Mouse (Mus musculus): Measurements from ENCODE around the gene Exoc8. TPM values are rescaled to one million over a fixed set of nuclear protein-coding genes. Genes with fewer than 3 reads are reported as not detected.

The Exoc8 gene
- polyA plus RNA-seq, 1 experiment from 2014 or later = 5.9 TPM

GRCm38 (mm10) chr8:124911938-124912872 is 14.7 kb upstream of the Exoc8 start:
- H3K9ac ChIP-seq (ENCODE audit: low read length) = no peak overlapping the region
- DNase-seq (ENCODE audit: low spot score) = no peak
- 83% methylated on average over 17 of the region's 17 CpGs for WGBS
- ATAC-seq = no peak
- no peak overlapping the region for H3K27ac ChIP-seq (ENCODE audit: low read depth, low read length)
- H3K27me3 ChIP-seq (replicated peaks; ENCODE audit: control insufficient read depth, insufficient read depth, low read length) = no peaks in the 10 kb centered on the region
- H3K36me3 ChIP-seq (ENCODE audit: control insufficient read depth, insufficient read depth, low read length) = peaks cover 78% of the 10 kb centered on the region
- H3K4me1 ChIP-seq (ENCODE audit: control insufficient read depth, insufficient read depth, low read length) = no peaks in the 10 kb centered on the region
- no peaks in the 10 kb centered on the region for H3K9me3 ChIP-seq (replicated peaks; ENCODE audit: control insufficient read depth, low read length)
- no peak overlapping the region for H3K4me3 ChIP-seq (ENCODE audit: low read depth, low read length)
- no peak overlapping the region for H3K4me2 ChIP-seq (ENCODE audit: low read length)

GRCm38 (mm10) chr8:124910349-124910748 is 12.8 kb upstream of the Exoc8 start:
- H3K36me3 ChIP-seq (ENCODE audit: control insufficient read depth, insufficient read depth, low read length) = peaks cover 93% of the 10 kb centered on the region
- no peak for DNase-seq (ENCODE audit: low spot score)

GRCm38 (mm10) chr8:124909936-124910335 is 12.4 kb upstream of the Exoc8 start:
- Histone ChIP-seq H3K4me1 (ENCODE audit: control insufficient read depth, insufficient read depth, low read length) (no peaks in the 10 kb centered on the region), H3K36me3 (ENCODE audit: control insufficient read depth, insufficient read depth, low read length) (peaks cover 92% of the 10 kb centered on the region), H3K27me3 (replicated peaks; ENCODE audit: control insufficient read depth, insufficient read depth, low read length) (no peaks in the 10 kb centered on the region), H3K4me2 (ENCODE audit: low read length) (no peak overlapping the region), H3K9me3 (replicated peaks; ENCODE audit: control insufficient read depth, low read length) (no peaks in the 10 kb centered on the region), H3K4me3 (ENCODE audit: low read depth, low read length) (no peak overlapping the region), H3K27ac (ENCODE audit: low read depth, low read length) (no peak overlapping the region), H3K9ac (ENCODE audit: low read length) (no peak overlapping the region)
- ATAC-seq (no peak), DNase-seq (ENCODE audit: low spot score) (no peak)
- WGBS = 95% methylated on average over 16 of the region's 16 CpGs

More at GRCm38 (mm10) chr8:124910349-124910748, 12.8 kb upstream of the Exoc8 start:
- Histone ChIP-seq H3K9ac (ENCODE audit: low read length) (no peak overlapping the region), H3K4me3 (ENCODE audit: low read depth, low read length) (no peak overlapping the region), H3K27me3 (replicated peaks; ENCODE audit: control insufficient read depth, insufficient read depth, low read length) (no peaks in the 10 kb centered on the region), H3K4me2 (ENCODE audit: low read length) (no peak overlapping the region), H3K4me1 (ENCODE audit: control insufficient read depth, insufficient read depth, low read length) (no peaks in the 10 kb centered on the region), H3K27ac (ENCODE audit: low read depth, low read length) (no peak overlapping the region), H3K9me3 (replicated peaks; ENCODE audit: control insufficient read depth, low read length) (no peaks in the 10 kb centered on the region)
- no peak for ATAC-seq
- WGBS = 89% methylated on average over 10 of the region's 10 CpGs

GRCm38 (mm10) chr8:124905482-124905881 is 8.0 kb upstream of the Exoc8 start:
- no peaks in the 10 kb centered on the region for H3K9me3 ChIP-seq (replicated peaks; ENCODE audit: control insufficient read depth, low read length)
- no peak overlapping the region for H3K4me3 ChIP-seq (ENCODE audit: low read depth, low read length)
- no peaks in the 10 kb centered on the region for H3K4me1 ChIP-seq (ENCODE audit: control insufficient read depth, insufficient read depth, low read length)
- H3K9ac ChIP-seq (ENCODE audit: low read length) = no peak overlapping the region
- no peak for ATAC-seq
- DNase-seq (ENCODE audit: low spot score) = no peak
- peaks cover 91% of the 10 kb centered on the region for H3K36me3 ChIP-seq (ENCODE audit: control insufficient read depth, insufficient read depth, low read length)
- H3K4me2 ChIP-seq (ENCODE audit: low read length) = no peak overlapping the region
- 89% methylated on average over 2 of the region's 2 CpGs for WGBS
- no peak overlapping the region for H3K27ac ChIP-seq (ENCODE audit: low read depth, low read length)
- no peaks in the 10 kb centered on the region for H3K27me3 ChIP-seq (replicated peaks; ENCODE audit: control insufficient read depth, insufficient read depth, low read length)

- no peak overlapping the region for H3K27ac ChIP-seq (ENCODE audit: low read depth, low read length)
- peaks cover 7% of the 10 kb centered on the region; the same call in 1 of the 2 replicates for H3K4me1 ChIP-seq (ENCODE audit: control insufficient read depth, insufficient read depth, low read length)
- no peak overlapping the region for H3K9ac ChIP-seq (ENCODE audit: low read length)
- H3K36me3 ChIP-seq (ENCODE audit: control insufficient read depth, insufficient read depth, low read length) = peaks cover 82% of the 10 kb centered on the region
- H3K4me3 ChIP-seq (ENCODE audit: low read depth, low read length) = no peak overlapping the region
- ATAC-seq (no peak), DNase-seq (ENCODE audit: low spot score) (no peak)
- no peaks in the 10 kb centered on the region for H3K27me3 ChIP-seq (replicated peaks; ENCODE audit: control insufficient read depth, insufficient read depth, low read length)
- H3K4me2 ChIP-seq (ENCODE audit: low read length) = no peak overlapping the region
- WGBS = 93% methylated on average over 15 of the region's 15 CpGs
- H3K9me3 ChIP-seq (replicated peaks; ENCODE audit: control insufficient read depth, low read length) = no peaks in the 10 kb centered on the region
These were observed 5.7 kb upstream of the Exoc8 start for GRCm38 (mm10) chr8:124903198-124903597.

GRCm38 (mm10) chr8:124898251-124898905 is 873 bp upstream of the Exoc8 start:
- Histone ChIP-seq H3K9ac (ENCODE audit: low read length) (peak overlapping the region; percentile 79), H3K4me2 (ENCODE audit: low read length) (peak overlapping the region; percentile 92), H3K4me3 (ENCODE audit: low read depth, low read length) (peak overlapping the region; percentile 93), H3K9me3 (replicated peaks; ENCODE audit: control insufficient read depth, low read length) (no peaks in the 10 kb centered on the region), H3K27me3 (replicated peaks; ENCODE audit: control insufficient read depth, insufficient read depth, low read length) (no peaks in the 10 kb centered on the region), H3K4me1 (ENCODE audit: control insufficient read depth, insufficient read depth, low read length) (peaks cover 16% of the 10 kb centered on the region), H3K36me3 (ENCODE audit: control insufficient read depth, insufficient read depth, low read length) (peaks cover 58% of the 10 kb centered on the region), H3K27ac (ENCODE audit: low read depth, low read length) (peak overlapping the region; percentile 79; the same call in 1 of the 2 replicates)
- DNase-seq (ENCODE audit: low spot score) = no peak
- ATAC-seq = no peak
- WGBS = 7% methylated on average over 31 of the region's 31 CpGs

- WGBS = under 1% methylated on average over 60 of the region's 60 CpGs
These were observed 696 bp downstream of the Exoc8 start for GRCm38 (mm10) chr8:124896632-124897385.

GRCm38 (mm10) chr8:124896010-124896631 is 1.4 kb downstream of the Exoc8 start:
- DNase-seq (ENCODE audit: low spot score) (no peak), ATAC-seq (no peak)
- Histone ChIP-seq H3K9ac (ENCODE audit: low read length) (peak overlapping the region; percentile 79), H3K27me3 (replicated peaks; ENCODE audit: control insufficient read depth, insufficient read depth, low read length) (no peaks in the 10 kb centered on the region), H3K4me3 (ENCODE audit: low read depth, low read length) (peak overlapping the region; percentile 93), H3K4me2 (ENCODE audit: low read length) (peak overlapping the region; percentile 96), H3K27ac (ENCODE audit: low read depth, low read length) (no peak overlapping the region), H3K9me3 (replicated peaks; ENCODE audit: control insufficient read depth, low read length) (no peaks in the 10 kb centered on the region), H3K4me1 (ENCODE audit: control insufficient read depth, insufficient read depth, low read length) (peaks cover 16% of the 10 kb centered on the region), H3K36me3 (ENCODE audit: control insufficient read depth, insufficient read depth, low read length) (peaks cover 53% of the 10 kb centered on the region)
- WGBS = 85% methylated on average over 26 of the region's 26 CpGs

More at GRCm38 (mm10) chr8:124896632-124897385, 696 bp downstream of the Exoc8 start:
- Histone ChIP-seq H3K27me3 (replicated peaks; ENCODE audit: control insufficient read depth, insufficient read depth, low read length) (no peaks in the 10 kb centered on the region), H3K4me1 (ENCODE audit: control insufficient read depth, insufficient read depth, low read length) (peaks cover 16% of the 10 kb centered on the region), H3K4me2 (ENCODE audit: low read length) (peak overlapping the region; percentile 96), H3K9me3 (replicated peaks; ENCODE audit: control insufficient read depth, low read length) (no peaks in the 10 kb centered on the region), H3K9ac (ENCODE audit: low read length) (peak overlapping the region; percentile 79), H3K27ac (ENCODE audit: low read depth, low read length) (peak overlapping the region; percentile 79), H3K4me3 (ENCODE audit: low read depth, low read length) (peak overlapping the region; percentile 93), H3K36me3 (ENCODE audit: control insufficient read depth, insufficient read depth, low read length) (peaks cover 51% of the 10 kb centered on the region)
- ATAC-seq = peak; percentile 38
- DNase-seq (ENCODE audit: low spot score) = peak; percentile 64

All from forebrain, embryonic 14.5 days (tissue).